Mouse (Mus musculus) testis, postnatal 14 days (tissue): ENCODE data around the gene Mical2.

Experiments used
- DNase-seq: peaks from one replicate; pipeline ENCODE4 v3.0.0; 2021; ENCODE audit warnings: low spot score

Mical2 gene

GRCm38 (mm10) chr7:112365864-112366263, 140.2 kb downstream of the Mical2 start:
- DNase-seq, result no peak

GRCm38 (mm10) chr7:112369046-112369445, 143.4 kb downstream of the Mical2 start:
- DNase-seq, result peak; percentile 69

GRCm38 (mm10) chr7:112369977-112370376, 144.3 kb downstream of the Mical2 start:
- DNase-seq, result no peak

GRCm38 (mm10) chr7:112371387-112371786, 145.7 kb downstream of the Mical2 start:
- DNase-seq, result no peak

- no peak for DNase-seq
These were observed 148.4 kb downstream of the Mical2 start for GRCm38 (mm10) chr7:112374035-112374434.

- no peak for DNase-seq
These were observed 149.4 kb downstream of the Mical2 start for GRCm38 (mm10) chr7:112375062-112375461.

- no peak for DNase-seq
These were observed 150.2 kb downstream of the Mical2 start for GRCm38 (mm10) chr7:112375900-112376299.

- DNase-seq, result no peak
These were observed 151.0 kb downstream of the Mical2 start for GRCm38 (mm10) chr7:112376611-112377010.

GRCm38 (mm10) chr7:112377314-112377713, 151.7 kb downstream of the Mical2 start:
- peak; percentile 30 for DNase-seq

- DNase-seq, result no peak
These were observed 152.4 kb downstream of the Mical2 start for GRCm38 (mm10) chr7:112378056-112378455.

- no peak for DNase-seq
These were observed 152.8 kb downstream of the Mical2 start for GRCm38 (mm10) chr7:112378476-112378875.

GRCm38 (mm10) chr7:112386521-112386920, 160.9 kb downstream of the Mical2 start:
- DNase-seq, result no peak

GRCm38 (mm10) chr7:112387876-112388275, 162.2 kb downstream of the Mical2 start:
- DNase-seq, result no peak

- DNase-seq, result no peak
These were observed 162.8 kb downstream of the Mical2 start for GRCm38 (mm10) chr7:112388363-112388875.

GRCm38 (mm10) chr7:112389611-112390251, 164.1 kb downstream of the Mical2 start:
- DNase-seq, result no peak

GRCm38 (mm10) chr7:112390252-112390936, 164.7 kb downstream of the Mical2 start:
- no peak for DNase-seq

- no peak for DNase-seq
These were observed 165.4 kb downstream of the Mical2 start for GRCm38 (mm10) chr7:112390937-112391605.

- DNase-seq, result no peak
These were observed 172.1 kb downstream of the Mical2 start for GRCm38 (mm10) chr7:112397786-112398185.

GRCm38 (mm10) chr7:112399425-112400170, 173.9 kb downstream of the Mical2 start:
- DNase-seq, result no peak

GRCm38 (mm10) chr7:112400175-112400574, 174.5 kb downstream of the Mical2 start:
- DNase-seq, result peak; percentile 52

GRCm38 (mm10) chr7:112405061-112405460, 179.4 kb downstream of the Mical2 start:
- no peak for DNase-seq

- DNase-seq, result no peak
These were observed 179.9 kb downstream of the Mical2 start for GRCm38 (mm10) chr7:112405578-112405977.
